Mouse (Mus musculus) cerebellum, adult 2 months (tissue): ENCODE data around the gene Sdcbp2. TPM values are rescaled to one million over a fixed set of nuclear protein-coding genes. Genes with fewer than 3 reads are reported as not detected.
A peak's percentile ranks its signal among the peaks of the same experiment; 100 is the strongest.

Experiments
- DNase-seq, 2 experiments: peaks; one replicate each; pipeline ENCODE4 v3.0.0; 2021
- H3K27ac ChIP-seq: fragments of 200-500 bp; 2 replicates; pipeline ENCODE4 v1.5.1; 2012; ENCODE audit warnings: low read length, control low read depth, inconsistent platforms; ENCODE audit not compliant: insufficient read depth
- H3K27me3 ChIP-seq: fragments of 200-500 bp; 2 replicates; pipeline ENCODE4 v1.6.1; 2012; ENCODE audit warnings: inconsistent platforms, mild to moderate bottlenecking, low read length, moderate library complexity; ENCODE audit not compliant: control insufficient read depth, insufficient read depth
- H3K4me1 ChIP-seq: fragments of 200-500 bp; 2 replicates; pipeline ENCODE4 v1.6.1; 2011; ENCODE audit warnings: low read length; ENCODE audit not compliant: control insufficient read depth, insufficient read depth
- H3K4me3 ChIP-seq: fragments of 200-500 bp; replicated peaks from 2 replicates; pipeline ENCODE3; 2011; ENCODE audit warnings: mild to moderate bottlenecking, low read depth, low read length, control low read depth; ENCODE audit not compliant: insufficient read depth
- CTCF ChIP-seq: fragments of 200-500 bp; IDR thresholded peaks from 2 replicates; pipeline ENCODE4 v1.5.1; 2011; ENCODE audit warnings: low read depth, mild to moderate bottlenecking, control low read depth, low read length, moderate library complexity, borderline replicate concordance; ENCODE audit not compliant: insufficient read depth
- POLR2A ChIP-seq: fragments of 200-500 bp; IDR thresholded peaks from 2 replicates; pipeline ENCODE4 v1.6.1; 2011; ENCODE audit warnings: low read length, control low read depth, borderline replicate concordance; ENCODE audit not compliant: insufficient read depth
- WGBS: fragments of 180-500 bp; shearing (Covaris S2); methylation state at CpG from one replicate; pipeline ENCODE4 v1.1.7; 2018; 5-methylcytosine and 5-hydroxymethylcytosine counted together
- polyA plus RNA-seq: library from polyadenylated mRNA; depleted of rRNA; stranded (reverse); fragments of >200 nt; gene quantifications from 2 replicates; pipeline ENCODE4 v1.2.3, GENCODE M21; 2012

The Sdcbp2 gene
- polyA plus RNA-seq, 1 experiment = 1.3 TPM

DNA sequence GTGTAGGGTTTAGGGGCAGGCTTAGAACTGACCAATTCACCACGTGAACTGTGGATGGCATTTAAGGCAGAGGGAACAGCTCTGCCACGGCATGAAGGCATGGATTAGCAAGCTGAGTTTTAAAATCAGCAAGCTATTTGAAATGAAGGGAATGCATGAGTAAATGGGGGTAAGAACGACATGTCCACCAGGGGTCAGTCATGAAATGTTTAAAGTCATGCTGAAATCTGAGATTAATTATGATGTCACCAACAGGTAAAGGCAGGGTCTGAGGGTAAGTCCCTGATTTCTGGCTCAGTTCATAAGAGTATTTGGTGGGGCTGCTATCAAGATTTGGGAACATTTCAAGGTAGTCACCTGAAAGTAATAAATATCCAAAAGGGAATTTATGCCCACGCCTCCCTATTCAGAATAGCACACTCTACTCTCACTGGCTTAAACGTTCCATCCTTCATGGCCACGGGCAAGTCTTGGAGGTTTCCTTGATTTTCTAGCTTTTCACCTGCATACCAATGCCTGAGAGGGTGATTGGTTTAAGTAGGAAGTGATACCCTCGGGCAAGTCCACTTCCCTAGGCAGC lies 2.8 kb downstream of the Sdcbp2 start:
- H3K27ac ChIP-seq = peak overlapping the region; percentile 86
- no peaks in the 10 kb centered on the region for H3K27me3 ChIP-seq
- no peaks in the 10 kb centered on the region for H3K4me1 ChIP-seq
- peak; percentile 53 to 58 for DNase-seq
- peak overlapping the region; percentile 90 for H3K4me3 ChIP-seq
- 19% methylated on average over 7 of the region's 7 CpGs for WGBS
- TF ChIP-seq CTCF (no peak), POLR2A (no peak)

- TF ChIP-seq POLR2A = peak; percentile 66
- no peak for TF ChIP-seq CTCF
- no peaks in the 10 kb centered on the region for H3K4me1 ChIP-seq
- 1% methylated on average over 38 of the region's 38 CpGs for WGBS
- peak; percentile 92 to 95 for DNase-seq
- peak overlapping the region; percentile 90 for H3K4me3 ChIP-seq
- H3K27me3 ChIP-seq = no peaks in the 10 kb centered on the region
- peak overlapping the region; percentile 86 for H3K27ac ChIP-seq
Measured at GRCm38 (mm10) chr2:151575699-151576389, 3.4 kb downstream of the Sdcbp2 start.

GRCm38 (mm10) chr2:151579183-151579582 lies 6.8 kb downstream of the Sdcbp2 start:
- no peak for DNase-seq
- Histone ChIP-seq H3K27ac (no peak overlapping the region), H3K4me1 (no peaks in the 10 kb centered on the region), H3K4me3 (no peak overlapping the region), H3K27me3 (no peaks in the 10 kb centered on the region)
- TF ChIP-seq POLR2A (no peak), CTCF (no peak)
- 82% methylated on average over 4 of the region's 4 CpGs for WGBS

DNA sequence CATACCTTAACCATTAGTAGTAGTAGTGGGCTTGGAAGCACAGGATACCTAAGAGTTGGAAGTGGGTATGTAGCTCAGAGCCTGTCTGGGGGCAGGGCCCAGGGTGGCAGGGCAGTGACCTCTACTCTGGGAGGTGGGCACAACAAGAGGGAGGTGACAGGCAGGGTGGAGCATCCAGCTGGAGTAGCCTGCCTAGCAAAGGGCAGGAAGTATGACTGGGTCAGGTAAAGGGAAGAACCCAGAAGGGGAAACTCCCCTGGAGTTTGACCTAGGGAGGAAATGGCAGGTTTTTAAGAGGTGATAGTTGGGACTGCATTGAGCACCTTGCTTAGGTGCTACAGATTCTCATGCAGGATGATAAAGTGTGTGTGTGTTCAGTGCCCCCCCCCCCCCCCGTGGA lies 8.5 kb downstream of the Sdcbp2 start:
- WGBS = 35% methylated on average over 1 of the region's 1 CpGs
- no peaks in the 10 kb centered on the region for H3K27me3 ChIP-seq
- TF ChIP-seq CTCF = no peak
- no peak for TF ChIP-seq POLR2A
- H3K27ac ChIP-seq = no peak overlapping the region
- no peaks in the 10 kb centered on the region for H3K4me1 ChIP-seq
- H3K4me3 ChIP-seq = no peak overlapping the region
- no peak for DNase-seq

- H3K4me1 ChIP-seq = no peaks in the 10 kb centered on the region
- no peak for TF ChIP-seq POLR2A
- WGBS = 53% methylated on average over 3 of the region's 3 CpGs
- no peak for DNase-seq
- H3K27ac ChIP-seq = no peak overlapping the region
- H3K4me3 ChIP-seq = no peak overlapping the region
- no peaks in the 10 kb centered on the region for H3K27me3 ChIP-seq
Measured at GRCm38 (mm10) chr2:151585934-151586333, 13.5 kb downstream of the Sdcbp2 start.

DNA sequence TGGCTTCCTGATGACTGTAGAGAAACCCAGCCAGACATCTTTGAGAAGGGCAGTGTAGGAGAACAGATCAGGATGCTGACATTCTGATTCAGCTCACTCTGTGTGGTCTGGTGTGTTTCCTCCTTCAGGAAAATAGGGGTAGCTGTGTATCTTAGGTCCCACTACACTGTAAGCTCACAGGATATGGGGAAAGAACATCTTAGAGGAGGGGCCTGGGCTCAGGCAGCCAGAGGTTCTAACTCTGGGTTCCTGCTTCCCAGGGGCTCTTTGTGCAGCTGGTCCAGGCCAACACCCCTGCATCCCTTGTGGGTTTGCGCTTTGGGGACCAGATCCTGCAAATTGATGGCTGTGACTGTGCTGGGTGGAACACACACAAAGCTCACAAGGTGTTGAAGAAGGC lies 14.4 kb downstream of the Sdcbp2 start:
- H3K27ac ChIP-seq = no peak overlapping the region
- 93% methylated on average over 1 of the region's 1 CpGs for WGBS
- no peak for TF ChIP-seq CTCF
- TF ChIP-seq POLR2A = no peak
- H3K4me3 ChIP-seq = no peak overlapping the region
- DNase-seq = no peak
- no peaks in the 10 kb centered on the region for H3K4me1 ChIP-seq
- no peaks in the 10 kb centered on the region for H3K27me3 ChIP-seq

DNA sequence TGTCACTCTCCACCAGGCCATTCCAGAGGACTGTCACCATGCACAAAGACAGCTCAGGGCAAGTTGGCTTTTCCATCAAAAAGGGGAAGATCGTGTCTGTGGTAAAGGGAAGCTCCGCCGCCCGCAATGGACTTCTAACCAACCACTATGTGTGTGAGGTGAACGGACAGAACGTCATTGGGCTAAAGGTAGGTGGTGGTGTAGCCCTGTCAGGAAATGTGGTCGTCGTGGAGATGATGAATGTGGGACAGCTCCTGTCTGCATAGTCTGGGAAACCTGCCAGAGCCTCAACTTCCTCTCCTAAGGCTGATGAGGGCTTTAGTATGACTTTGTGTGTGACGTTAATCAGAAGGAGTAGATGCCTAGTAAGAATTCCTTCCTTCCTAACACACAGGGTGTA lies 14.9 kb downstream of the Sdcbp2 start:
- no peaks in the 10 kb centered on the region for H3K4me1 ChIP-seq
- no peaks in the 10 kb centered on the region for H3K27me3 ChIP-seq
- TF ChIP-seq POLR2A = no peak
- no peak overlapping the region for H3K27ac ChIP-seq
- WGBS = 68% methylated on average over 9 of the region's 9 CpGs
- H3K4me3 ChIP-seq = no peak overlapping the region
- no peak for DNase-seq

- no peak for TF ChIP-seq POLR2A
- TF ChIP-seq CTCF = no peak
- no peak for DNase-seq
- no peaks in the 10 kb centered on the region for H3K4me1 ChIP-seq
- H3K27ac ChIP-seq = no peak overlapping the region
- WGBS = 85% methylated on average over 2 of the region's 2 CpGs
- no peaks in the 10 kb centered on the region for H3K27me3 ChIP-seq
- H3K4me3 ChIP-seq = no peak overlapping the region
Measured at GRCm38 (mm10) chr2:151598068-151598467, 25.6 kb downstream of the Sdcbp2 start.

DNA sequence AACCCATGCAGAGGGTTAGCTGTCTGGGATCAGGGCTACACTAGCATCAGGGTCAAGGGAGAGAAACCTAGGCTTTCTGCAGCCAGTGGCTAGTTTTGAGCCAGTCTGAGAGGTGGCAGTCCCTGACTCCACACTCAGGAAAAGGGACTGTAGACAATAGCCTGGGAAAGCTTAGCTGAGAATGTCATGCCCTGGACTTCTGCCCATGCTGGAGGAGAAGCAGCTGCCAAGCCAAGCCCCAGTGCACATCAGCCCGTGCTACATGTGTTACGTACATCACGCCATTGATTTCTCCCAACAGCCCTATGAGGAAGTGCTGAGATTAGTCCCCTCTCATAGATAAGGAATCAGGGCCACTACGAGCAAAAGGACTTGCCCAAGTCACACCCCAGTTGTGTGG lies 29.7 kb downstream of the Sdcbp2 start:
- H3K27me3 ChIP-seq = no peaks in the 10 kb centered on the region
- TF ChIP-seq POLR2A (no peak), CTCF (no peak)
- H3K4me1 ChIP-seq = peaks cover 21% of the 10 kb centered on the region
- WGBS = 85% methylated on average over 4 of the region's 4 CpGs
- H3K4me3 ChIP-seq = no peak overlapping the region
- no peak for DNase-seq
- no peak overlapping the region for H3K27ac ChIP-seq
